Mouse (Mus musculus): ENCODE measurements around the gene Hist1h2bh.

GRCm38 (mm10) chr13:23591206-23591605, 48.0 kb upstream of the Hist1h2bh start:
- TF ChIP-seq POLR2A (IDR thresholded peaks at IDR 0.05; ENCODE audit: control insufficient read depth, extremely low read depth, insufficient read depth, low read length, poor library complexity) (no peak), CTCF (IDR thresholded peaks at IDR 0.05; ENCODE audit: borderline replicate concordance, control insufficient read depth, extremely low read depth, insufficient read depth, low read length, poor library complexity) (no peak)

Measured in thymus, adult 2 months (tissue).